Mouse (Mus musculus) ES-Bruce4 (cell line): ENCODE measurements around the gene Lrrc72. TPM values are rescaled to one million over a fixed set of nuclear protein-coding genes. Genes with fewer than 3 reads are reported as not detected.
A peak's percentile ranks its signal among the peaks of the same experiment; 100 is the strongest.

Experiments used
- H3K27ac ChIP-seq: 2 replicates; pipeline ENCODE4 v1.5.1; 2012; ENCODE audit warnings: low read length, inconsistent platforms; ENCODE audit not compliant: insufficient read depth
- H3K27me3 ChIP-seq: 2 replicates; pipeline ENCODE4 v1.6.1; 2012; ENCODE audit warnings: mild to moderate bottlenecking, low read length, inconsistent platforms; ENCODE audit not compliant: control insufficient read depth, poor library complexity, insufficient read depth, severe bottlenecking
- H3K36me3 ChIP-seq: 2 replicates; pipeline ENCODE4 v1.6.1; 2012; ENCODE audit warnings: inconsistent platforms, mild to moderate bottlenecking, low read length, moderate library complexity; ENCODE audit not compliant: control insufficient read depth, poor library complexity, insufficient read depth, severe bottlenecking
- H3K4me1 ChIP-seq: one replicate; pipeline ENCODE4 v1.8.1; 2011; ENCODE audit warnings: low read length; ENCODE audit not compliant: control insufficient read depth, insufficient read depth
- H3K4me3 ChIP-seq: 2 replicates; pipeline ENCODE4 v1.5.1; 2011; ENCODE audit warnings: low read depth, mild to moderate bottlenecking, low read length
- H3K9ac ChIP-seq: 2 replicates; pipeline ENCODE4 v1.6.1; 2012; ENCODE audit warnings: low read depth, mild to moderate bottlenecking, inconsistent platforms; ENCODE audit not compliant: poor library complexity, severe bottlenecking
- H3K9me3 ChIP-seq: replicated peaks from 2 replicates; pipeline ENCODE4 v1.6.1; 2012; ENCODE audit warnings: mild to moderate bottlenecking, low read length, inconsistent platforms; ENCODE audit not compliant: control insufficient read depth, poor library complexity, insufficient read depth, severe bottlenecking
- CTCF ChIP-seq: IDR thresholded peaks from one replicate; pipeline ENCODE4 v1.8.1; 2011; ENCODE audit warnings: low read depth, low read length
- EP300 ChIP-seq: IDR thresholded peaks from 2 replicates; pipeline ENCODE4 v1.6.1; 2011; ENCODE audit warnings: low read depth, low read length; ENCODE audit not compliant: insufficient read depth
- POLR2A ChIP-seq: IDR thresholded peaks from one replicate; pipeline ENCODE4 v1.8.1; 2011; ENCODE audit warnings: low read length; ENCODE audit not compliant: insufficient read depth
- polyA plus RNA-seq: library from polyadenylated mRNA; stranded (reverse); fragments of >200 nt; gene quantifications from 2 replicates; pipeline ENCODE4 v1.2.4, GENCODE M21; 2011; ENCODE audit warnings: low read depth; ENCODE audit not compliant: missing spikeins, insufficient read depth, insufficient read length

Lrrc72 gene
- polyA plus RNA-seq, 1 experiment, result not detected

DNA sequence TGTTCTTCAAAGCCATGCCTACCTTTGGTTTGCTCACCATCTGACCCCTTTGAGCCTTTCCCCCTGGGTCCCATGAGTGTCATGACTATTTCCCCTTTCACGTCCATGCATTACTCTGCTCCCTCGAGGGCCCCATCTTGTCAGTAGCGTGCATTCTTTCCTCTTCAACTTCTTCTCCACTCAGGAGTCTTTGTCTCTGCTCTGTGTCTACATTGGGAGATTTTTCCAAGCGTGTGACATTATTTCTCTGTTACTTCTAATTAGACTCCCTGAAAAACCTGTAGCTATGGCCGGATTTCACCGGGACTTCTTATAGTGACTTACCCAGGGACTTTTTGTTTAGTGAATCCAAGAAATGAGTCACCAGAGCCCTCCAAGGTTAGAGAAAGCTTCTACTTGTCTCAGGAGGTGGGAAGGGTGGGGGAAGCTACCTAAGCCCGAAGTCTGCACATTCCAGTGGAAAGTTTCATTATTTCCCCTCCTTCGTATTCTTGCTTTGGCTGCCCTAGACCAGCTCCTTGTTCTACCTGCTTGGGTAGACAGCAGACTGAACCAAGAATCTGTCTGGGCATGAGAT is 14.6 kb upstream of the Lrrc72 start:
- Histone ChIP-seq H3K27ac (no peak overlapping the region), H3K36me3 (no peaks in the 10 kb centered on the region), H3K9ac (no peak overlapping the region), H3K27me3 (no peaks in the 10 kb centered on the region), H3K4me1 (no peaks in the 10 kb centered on the region), H3K4me3 (no peak overlapping the region), H3K9me3 (no peaks in the 10 kb centered on the region)
- no peak for TF ChIP-seq POLR2A
- TF ChIP-seq CTCF, result no peak
- no peak for TF ChIP-seq EP300

DNA sequence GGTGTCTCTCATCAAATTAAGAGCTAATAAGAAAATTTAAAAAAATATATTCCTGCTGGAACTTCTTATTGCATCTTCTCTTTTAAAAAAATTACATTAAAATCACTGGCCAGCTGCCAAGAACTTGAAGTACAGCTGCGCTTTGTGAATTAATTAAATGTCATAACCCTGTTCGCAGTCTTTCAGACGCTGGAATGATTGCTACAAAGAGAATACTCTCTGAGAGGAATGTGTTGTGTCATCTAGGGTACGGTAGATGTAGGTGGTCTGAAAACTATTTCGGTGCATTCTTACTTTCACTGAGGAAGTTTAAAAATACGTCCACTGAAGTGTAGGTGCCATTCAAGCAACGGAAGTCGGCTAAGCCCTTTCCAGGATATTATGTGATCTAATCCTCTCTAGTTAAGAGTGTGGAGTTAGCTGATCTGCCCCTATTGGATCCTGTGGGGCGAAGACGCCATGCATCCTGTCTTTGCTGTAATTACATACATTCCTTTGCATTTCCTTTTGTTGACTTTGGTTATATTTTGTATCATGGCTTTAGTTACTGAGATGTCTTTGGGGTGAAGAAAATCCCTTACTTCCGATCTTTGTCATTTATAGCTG is 9.0 kb upstream of the Lrrc72 start:
- H3K27ac ChIP-seq, result no peak overlapping the region
- no peak overlapping the region for H3K9ac ChIP-seq
- no peak for TF ChIP-seq EP300
- TF ChIP-seq POLR2A, result no peak
- no peak for TF ChIP-seq CTCF
- no peaks in the 10 kb centered on the region for H3K27me3 ChIP-seq
- H3K4me3 ChIP-seq, result no peak overlapping the region
- H3K9me3 ChIP-seq, result no peaks in the 10 kb centered on the region
- H3K4me1 ChIP-seq, result no peaks in the 10 kb centered on the region
- no peaks in the 10 kb centered on the region for H3K36me3 ChIP-seq

DNA sequence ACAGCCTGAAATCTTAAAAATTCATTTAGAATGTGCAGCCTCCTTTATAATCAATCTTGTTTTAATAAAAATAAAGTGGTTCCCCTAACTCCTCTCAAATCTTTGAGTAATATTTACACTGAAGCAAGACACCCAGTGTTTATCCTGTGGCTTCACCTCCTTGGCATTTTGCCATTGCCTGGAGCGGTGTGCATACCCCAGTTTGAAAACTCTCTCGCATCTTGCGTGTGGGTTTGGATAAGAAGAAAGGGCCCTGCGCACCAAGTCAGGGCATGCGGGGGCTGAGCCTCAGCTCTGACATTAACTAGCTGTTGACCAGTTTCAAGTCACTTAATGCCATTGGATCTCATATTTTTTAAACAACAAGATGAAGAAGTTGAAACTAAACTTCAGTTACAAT is 2.2 kb upstream of the Lrrc72 start:
- H3K27me3 ChIP-seq, result no peaks in the 10 kb centered on the region
- no peaks in the 10 kb centered on the region for H3K4me1 ChIP-seq
- no peaks in the 10 kb centered on the region for H3K9me3 ChIP-seq
- TF ChIP-seq CTCF, result no peak
- TF ChIP-seq POLR2A, result no peak
- TF ChIP-seq EP300, result no peak
- no peak overlapping the region for H3K27ac ChIP-seq
- no peak overlapping the region for H3K9ac ChIP-seq
- no peaks in the 10 kb centered on the region for H3K36me3 ChIP-seq
- no peak overlapping the region for H3K4me3 ChIP-seq

DNA sequence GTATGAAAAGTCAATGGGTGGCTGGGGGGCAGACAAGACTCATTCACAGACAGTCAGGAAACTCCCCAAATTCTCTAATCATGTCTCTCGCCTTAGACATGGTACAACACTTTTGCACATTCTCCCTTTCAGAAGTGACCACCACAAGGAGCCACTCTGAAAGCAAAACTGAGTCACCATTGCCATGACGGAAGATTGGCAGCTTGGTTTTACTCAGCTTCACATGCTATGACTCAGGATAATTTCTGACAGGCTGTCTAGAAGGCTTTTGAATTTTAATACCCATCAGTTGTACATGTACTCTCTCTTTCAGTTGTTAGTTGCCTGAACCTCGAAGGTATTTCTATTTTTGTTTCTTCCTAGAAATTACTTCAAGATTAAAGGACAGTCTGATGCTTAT is 12.0 kb downstream of the Lrrc72 start:
- Histone ChIP-seq H3K9ac (no peak overlapping the region), H3K9me3 (no peaks in the 10 kb centered on the region), H3K36me3 (no peaks in the 10 kb centered on the region), H3K4me1 (no peaks in the 10 kb centered on the region), H3K27me3 (no peaks in the 10 kb centered on the region), H3K27ac (no peak overlapping the region), H3K4me3 (no peak overlapping the region)
- TF ChIP-seq POLR2A (no peak), EP300 (no peak), CTCF (no peak)

DNA sequence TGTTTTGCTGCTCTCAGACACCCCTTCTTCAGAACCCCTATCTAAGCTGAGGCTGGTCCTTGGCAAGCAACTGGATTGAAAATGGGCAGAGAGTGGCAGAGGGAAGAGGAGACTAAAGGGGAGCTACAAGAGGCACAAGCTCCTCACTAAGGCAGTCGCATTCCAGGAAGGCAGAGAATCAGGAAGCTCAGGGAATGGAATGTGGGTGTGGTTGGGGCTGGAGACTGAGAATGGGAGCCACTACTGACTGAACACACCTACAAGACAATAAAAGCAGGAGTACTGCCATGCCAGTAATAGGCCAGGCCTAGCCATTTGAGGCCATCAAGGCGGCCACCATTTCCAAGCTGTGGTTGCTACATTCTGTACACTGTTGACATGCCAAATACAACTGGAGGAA is 21.8 kb downstream of the Lrrc72 start:
- no peak for TF ChIP-seq CTCF
- no peak for TF ChIP-seq POLR2A
- no peak for TF ChIP-seq EP300
- Histone ChIP-seq H3K9ac (no peak overlapping the region), H3K36me3 (no peaks in the 10 kb centered on the region), H3K4me3 (no peak overlapping the region), H3K4me1 (no peaks in the 10 kb centered on the region), H3K27me3 (no peaks in the 10 kb centered on the region), H3K9me3 (peaks cover 14% of the 10 kb centered on the region), H3K27ac (peak overlapping the region; percentile 36)

DNA sequence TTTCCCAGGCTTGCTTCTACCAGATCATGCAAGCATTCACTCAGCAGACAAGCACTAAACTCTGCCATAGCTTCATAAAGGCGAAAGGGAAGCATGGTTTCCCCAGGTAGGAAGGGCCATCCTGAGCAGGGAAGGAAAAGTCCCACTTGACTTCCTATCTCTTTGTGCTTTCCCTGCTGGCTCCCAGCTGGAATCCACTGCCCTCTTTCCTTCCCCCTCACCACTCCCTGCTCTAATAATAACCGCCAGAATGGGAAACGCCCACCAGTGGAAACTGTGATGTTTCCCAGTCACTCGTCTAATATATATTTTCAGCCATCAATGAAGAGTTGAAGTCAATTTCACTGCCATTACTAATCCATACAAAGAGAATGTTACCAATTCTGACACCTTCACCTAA is 28.8 kb downstream of the Lrrc72 start:
- TF ChIP-seq EP300 (no peak), POLR2A (no peak), CTCF (no peak)
- no peak overlapping the region for H3K27ac ChIP-seq
- no peaks in the 10 kb centered on the region for H3K9me3 ChIP-seq
- H3K36me3 ChIP-seq, result no peaks in the 10 kb centered on the region
- no peaks in the 10 kb centered on the region for H3K4me1 ChIP-seq
- no peak overlapping the region for H3K4me3 ChIP-seq
- no peak overlapping the region for H3K9ac ChIP-seq
- H3K27me3 ChIP-seq, result no peaks in the 10 kb centered on the region
